Mouse (Mus musculus) kidney, postnatal 4 days (tissue): Measurements from ENCODE around the gene Zfp593.

ENCODE experiments used
- DNase-seq, 2 experiments: peaks; one replicate each; pipeline ENCODE4 v3.0.0; 2021; ENCODE audit warnings: mixed read lengths in 2 of 2

Gene Zfp593

DNA sequence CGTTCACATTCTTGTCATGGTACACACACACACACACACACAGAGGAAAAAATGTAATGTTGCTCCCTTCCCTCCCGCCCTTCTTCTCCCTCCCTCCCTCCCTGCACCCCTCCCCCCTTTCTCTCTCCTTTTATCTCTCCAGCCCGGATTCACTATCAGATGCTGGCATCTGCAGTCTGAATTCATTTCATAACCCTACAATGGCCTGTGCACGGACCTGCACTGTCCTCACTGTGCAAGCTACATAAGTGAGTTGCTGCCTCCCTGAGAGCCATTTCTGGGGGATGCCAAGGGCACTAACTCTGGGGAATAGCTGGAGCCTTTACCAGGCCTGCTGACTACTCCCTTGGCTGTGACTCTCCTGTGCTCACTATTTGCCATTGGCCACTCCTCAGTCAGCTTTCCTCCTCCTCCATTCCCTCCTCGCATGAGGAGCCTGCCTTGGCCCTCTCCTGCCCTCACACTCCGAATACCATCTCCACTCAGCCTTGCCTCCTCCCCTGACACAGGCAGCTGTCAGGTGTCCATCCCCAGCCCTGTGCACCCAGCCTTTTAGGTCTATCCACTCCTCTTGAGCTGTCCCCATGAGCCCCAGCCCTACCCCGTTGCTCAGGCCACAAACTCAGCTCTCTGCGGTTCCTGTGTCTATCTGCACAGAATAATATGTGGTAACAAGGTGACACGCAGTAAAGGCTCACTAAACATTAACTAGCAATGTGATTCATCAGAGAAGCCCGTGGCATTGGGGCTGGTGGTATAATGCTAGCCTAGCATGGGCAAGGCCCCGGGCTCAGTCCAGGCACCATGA lies 22.4 kb downstream of the Zfp593 start:
- peak; percentile 51 to 70 for DNase-seq

DNA sequence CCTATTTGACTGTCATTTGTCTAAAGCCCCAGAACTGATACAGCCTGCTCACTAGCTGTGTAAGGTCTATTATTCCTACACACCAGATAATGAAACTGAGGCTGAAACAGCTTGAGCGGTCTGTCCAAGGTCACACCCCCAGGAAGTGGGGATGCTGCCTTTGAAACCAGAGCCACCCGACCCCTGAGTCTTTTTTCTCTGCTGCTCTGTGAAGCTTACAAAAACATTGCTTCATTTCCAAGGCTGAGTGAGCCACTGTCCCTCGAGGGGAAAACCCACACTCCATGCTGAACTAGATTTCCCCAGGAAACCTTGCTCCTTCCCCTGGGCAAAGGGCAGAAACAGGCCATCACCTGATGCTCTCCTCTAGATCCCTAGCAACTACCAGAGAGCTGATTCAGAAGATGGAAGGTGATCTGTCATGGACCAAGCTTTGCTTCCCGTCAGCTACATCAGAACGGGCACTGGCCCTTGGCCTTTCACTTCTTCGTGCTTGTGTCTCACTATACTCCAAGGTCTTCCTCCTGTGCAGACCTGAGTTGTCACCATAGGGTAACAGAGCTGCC lies 38.8 kb downstream of the Zfp593 start:
- DNase-seq: no peak

DNA sequence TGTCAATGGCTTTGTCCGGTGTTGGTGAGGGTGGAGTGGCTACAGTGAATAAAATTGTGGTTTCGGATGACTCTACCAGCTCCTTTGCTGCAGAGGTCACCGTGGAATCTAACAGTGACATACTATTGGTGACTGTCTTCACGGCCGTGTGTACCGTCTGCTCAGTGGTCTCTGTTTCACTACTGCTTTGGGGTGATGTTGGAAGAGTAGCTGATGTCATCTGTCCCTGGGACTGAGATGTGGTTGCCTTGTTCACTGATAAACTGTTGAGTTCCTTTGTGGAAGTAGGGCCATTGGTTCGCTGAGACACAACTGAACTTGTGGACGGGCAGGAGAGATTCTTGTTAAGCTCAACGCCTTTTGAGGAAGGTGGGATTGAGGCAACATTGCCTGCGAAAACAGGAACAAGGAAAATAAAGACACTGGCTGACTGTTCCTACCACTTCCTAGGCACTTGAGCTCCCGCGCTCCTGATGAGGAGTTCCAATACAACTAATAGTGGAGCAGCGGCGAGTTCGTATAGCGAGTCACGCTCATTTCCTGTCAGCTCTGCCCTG lies 42.0 kb downstream of the Zfp593 start:
- no peak for DNase-seq

DNA sequence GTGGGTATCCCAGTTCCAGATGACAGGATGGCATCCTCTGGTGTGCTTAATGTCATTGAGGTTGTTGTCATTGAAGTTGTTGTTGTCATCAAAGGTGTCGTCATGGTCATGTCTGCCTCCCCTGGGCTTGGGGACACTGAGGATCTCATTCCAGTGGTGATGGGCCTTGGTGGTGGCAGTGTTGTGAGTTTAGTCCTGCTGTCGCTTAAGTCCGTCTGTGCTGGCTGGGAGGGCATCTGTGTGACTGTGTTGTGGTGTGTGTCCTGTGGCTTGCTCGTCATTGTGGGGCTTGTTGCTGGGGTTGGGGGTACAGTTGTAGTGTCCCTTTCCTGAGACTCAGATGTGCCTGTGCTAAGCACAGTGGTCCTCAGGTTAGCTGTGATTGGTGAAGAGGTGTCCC lies 42.5 kb downstream of the Zfp593 start, which contains the start of gene Gm7534:
Gene Gm7534, minus strand, starts transcription at position 101 of the 400 bp plus-strand sequence.
- no peak for DNase-seq

DNA sequence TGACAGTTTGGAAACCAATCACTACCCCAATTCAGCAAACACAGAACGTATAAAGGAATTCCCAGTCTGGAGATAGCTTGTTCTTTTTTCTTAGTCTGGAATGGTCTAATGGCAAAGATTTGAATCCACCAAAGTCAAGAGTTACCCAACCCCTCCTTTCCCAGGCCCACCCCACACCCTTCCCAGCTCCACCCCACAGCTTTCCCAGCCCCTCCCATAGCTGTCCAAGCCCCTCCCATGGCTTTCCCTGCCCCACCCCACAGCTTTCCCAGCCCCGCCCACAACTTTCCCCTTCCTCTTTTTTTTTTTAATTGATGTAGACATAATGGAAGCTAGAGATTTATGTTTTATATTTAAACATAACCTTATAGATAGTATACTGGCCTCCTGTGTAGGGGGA lies 46.0 kb downstream of the Zfp593 start:
- no peak for DNase-seq
